Mouse (Mus musculus) lung, embryonic 14.5 days (tissue): ENCODE measurements around the gene Wipf1. TPM values are rescaled to one million over a fixed set of nuclear protein-coding genes. Genes with fewer than 3 reads are reported as not detected.

ENCODE experiments used
- ATAC-seq: fragments of 200-750 bp; cut with Nextera tagmentation; 2 replicates; pipeline ENCODE4 v1.8.0; 2017; ENCODE audit warnings: mild to moderate bottlenecking, moderate TSS enrichment, moderate library complexity; ENCODE audit not compliant: insufficient read depth
- DNase-seq: peaks from one replicate; pipeline ENCODE4 v3.0.0-alpha.2; 2015
- H3K27ac ChIP-seq: fragments of 300-500 bp; sonication (generic); 2 replicates; pipeline ENCODE4 v1.5.1; 2014; ENCODE audit warnings: low read depth, mild to moderate bottlenecking, moderate library complexity
- H3K27me3 ChIP-seq: fragments of 300-500 bp; sonication (generic); 2 replicates; pipeline ENCODE4 v1.6.1; 2014; ENCODE audit warnings: low read length, control low read depth; ENCODE audit not compliant: insufficient read depth
- H3K36me3 ChIP-seq: fragments of 300-500 bp; sonication (generic); 2 replicates; pipeline ENCODE4 v1.6.1; 2014; ENCODE audit warnings: control low read depth; ENCODE audit not compliant: insufficient read depth
- H3K4me1 ChIP-seq: fragments of 300-500 bp; sonication (generic); 2 replicates; pipeline ENCODE4 v1.6.1; 2014; ENCODE audit warnings: antibody characterized with exemption, control low read depth; ENCODE audit not compliant: insufficient read depth
- H3K4me2 ChIP-seq: fragments of 300-500 bp; sonication (generic); 2 replicates; pipeline ENCODE4 v1.6.1; 2014; ENCODE audit warnings: mild to moderate bottlenecking
- H3K4me3 ChIP-seq: fragments of 300-500 bp; sonication (generic); 2 replicates; pipeline ENCODE4 v1.5.1; 2014; ENCODE audit warnings: low read depth, low read length
- H3K9ac ChIP-seq: fragments of 300-500 bp; sonication (generic); 2 replicates; pipeline ENCODE4 v1.6.1; 2014
- H3K9me3 ChIP-seq: fragments of 300-500 bp; sonication (generic); 2 replicates; pipeline ENCODE4 v1.6.1; 2016; ENCODE audit warnings: low read depth, low read length, control low read depth
- CTCF ChIP-seq: IDR thresholded peaks from 2 replicates; pipeline ENCODE4 v1.5.1; 2016; ENCODE audit warnings: antibody characterized with exemption, low read depth
- WGBS: fragments of 180-500 bp; shearing (Covaris S2); extraction: QIAGEN DNeasy Blood & Tissue Kit; methylation state at CpG from one replicate; pipeline ENCODE4 v1.1.7; 2014; 5-methylcytosine and 5-hydroxymethylcytosine counted together
- polyA plus RNA-seq: library from polyadenylated mRNA; unstranded; fragments of >200 nt; fragmentation: Nextera tagmentation; extraction: Ambion mirVana; gene quantifications from 2 replicates; pipeline ENCODE4 v1.2.1, GENCODE M21; 2014

Gene Wipf1
- polyA plus RNA-seq, 1 experiment from 2014 or later = 14.8 TPM

GRCm38 (mm10) chr2:73394476-73394875, 135.1 kb downstream of the Wipf1 start:
- TF ChIP-seq CTCF = no peak
- ATAC-seq = no peak

GRCm38 (mm10) chr2:73392772-73393171, 136.8 kb downstream of the Wipf1 start:
- Histone ChIP-seq H3K4me2 (no peak overlapping the region), H3K36me3 (no peaks in the 10 kb centered on the region), H3K4me3 (no peak overlapping the region), H3K4me1 (no peaks in the 10 kb centered on the region), H3K9me3 (no peaks in the 10 kb centered on the region), H3K27ac (no peak overlapping the region), H3K27me3 (no peaks in the 10 kb centered on the region), H3K9ac (no peak overlapping the region)
- DNase-seq = no peak
- no peak for ATAC-seq
- WGBS = 81% methylated on average over 2 of the region's 2 CpGs
- TF ChIP-seq CTCF = no peak

More at GRCm38 (mm10) chr2:73394476-73394875, 135.1 kb downstream of the Wipf1 start:
- Histone ChIP-seq H3K36me3 (no peaks in the 10 kb centered on the region), H3K9ac (no peak overlapping the region), H3K9me3 (no peaks in the 10 kb centered on the region), H3K27me3 (no peaks in the 10 kb centered on the region), H3K27ac (no peak overlapping the region), H3K4me2 (no peak overlapping the region), H3K4me1 (no peaks in the 10 kb centered on the region), H3K4me3 (no peak overlapping the region)
- DNase-seq = no peak
- 86% methylated on average over 3 of the region's 3 CpGs for WGBS

GRCm38 (mm10) chr2:73389951-73390350, 139.6 kb downstream of the Wipf1 start:
- no peak for TF ChIP-seq CTCF
- Histone ChIP-seq H3K27me3 (no peaks in the 10 kb centered on the region), H3K27ac (no peak overlapping the region), H3K4me3 (no peak overlapping the region), H3K4me2 (no peak overlapping the region), H3K4me1 (no peaks in the 10 kb centered on the region), H3K36me3 (no peaks in the 10 kb centered on the region), H3K9me3 (no peaks in the 10 kb centered on the region), H3K9ac (no peak overlapping the region)
- ATAC-seq (no peak), DNase-seq (no peak)
- 92% methylated on average over 3 of the region's 3 CpGs for WGBS

GRCm38 (mm10) chr2:73387806-73388205, 141.7 kb downstream of the Wipf1 start:
- ATAC-seq = no peak
- H3K9ac ChIP-seq = no peak overlapping the region
- H3K36me3 ChIP-seq = no peaks in the 10 kb centered on the region
- no peaks in the 10 kb centered on the region for H3K27me3 ChIP-seq
- H3K9me3 ChIP-seq = no peaks in the 10 kb centered on the region
- H3K4me2 ChIP-seq = no peak overlapping the region
- DNase-seq = no peak
- no peak overlapping the region for H3K4me3 ChIP-seq
- no peak for TF ChIP-seq CTCF
- H3K4me1 ChIP-seq = no peaks in the 10 kb centered on the region
- H3K27ac ChIP-seq = no peak overlapping the region
- WGBS = 84% methylated on average over 1 of the region's 1 CpGs

GRCm38 (mm10) chr2:73386356-73387046, 143.0 kb downstream of the Wipf1 start, which contains the start of gene Gpr155:
Gpr155 (minus strand) TSS chr2:73386572.
- ATAC-seq (peak; percentile 99), DNase-seq (peak; percentile 99)
- Histone ChIP-seq H3K27me3 (no peaks in the 10 kb centered on the region), H3K4me3 (peak within 1 kb of the TSS; percentile 67), H3K4me2 (peak within 1 kb of the TSS; percentile 99), H3K36me3 (no peaks in the 10 kb centered on the region), H3K4me1 (no peaks in the 10 kb centered on the region), H3K9me3 (no peaks in the 10 kb centered on the region), H3K9ac (peak within 1 kb of the TSS; percentile 57), H3K27ac (peak within 1 kb of the TSS; percentile 55)
- under 1% methylated on average over 38 of the region's 44 CpGs for WGBS
- TF ChIP-seq CTCF = no peak

- no peak for DNase-seq
- ATAC-seq = no peak
- Histone ChIP-seq H3K4me3 (peak overlapping the region; percentile 67), H3K9ac (peak overlapping the region; percentile 57), H3K9me3 (no peaks in the 10 kb centered on the region), H3K4me2 (peak overlapping the region; percentile 99), H3K27me3 (no peaks in the 10 kb centered on the region), H3K36me3 (no peaks in the 10 kb centered on the region), H3K27ac (peak overlapping the region; percentile 48), H3K4me1 (no peaks in the 10 kb centered on the region)
- TF ChIP-seq CTCF = no peak
- 1% methylated on average over 29 of the region's 29 CpGs for WGBS
Observed at GRCm38 (mm10) chr2:73385641-73386355, 143.7 kb downstream of the Wipf1 start.

- no peak for TF ChIP-seq CTCF
- H3K27me3 ChIP-seq = no peaks in the 10 kb centered on the region
- peak overlapping the region; percentile 57 for H3K9ac ChIP-seq
- H3K36me3 ChIP-seq = no peaks in the 10 kb centered on the region
- 73% methylated on average over 4 of the region's 4 CpGs for WGBS
- no peaks in the 10 kb centered on the region for H3K9me3 ChIP-seq
- ATAC-seq (no peak), DNase-seq (no peak)
- H3K4me3 ChIP-seq = 0 out of 2 replicates have a peak overlapping the region, but pooled peaks have one; percentile 67
- H3K27ac ChIP-seq = no peak overlapping the region
- H3K4me1 ChIP-seq = no peaks in the 10 kb centered on the region
- peak overlapping the region; percentile 99 for H3K4me2 ChIP-seq
Observed at GRCm38 (mm10) chr2:73385172-73385571, 144.4 kb downstream of the Wipf1 start.
